Mouse (Mus musculus) ovary, postnatal 36 days (tissue): ENCODE measurements at regions not wholly inside any gene's neighbourhood (a gene's known extent, or its start where the extent isn't known, plus 50 kb on each side); places are given as distances from the start of the nearest gene placed in this dataset.

ENCODE experiments used
- DNase-seq: peaks from one replicate; pipeline ENCODE4 v3.0.0; 2022; ENCODE audit warnings: low spot score, mixed read lengths

- no peak for DNase-seq
Observed at GRCm38 (mm10) chr1:39102126-39102905, 91.2 kb upstream of the Npas2 start.

DNA sequence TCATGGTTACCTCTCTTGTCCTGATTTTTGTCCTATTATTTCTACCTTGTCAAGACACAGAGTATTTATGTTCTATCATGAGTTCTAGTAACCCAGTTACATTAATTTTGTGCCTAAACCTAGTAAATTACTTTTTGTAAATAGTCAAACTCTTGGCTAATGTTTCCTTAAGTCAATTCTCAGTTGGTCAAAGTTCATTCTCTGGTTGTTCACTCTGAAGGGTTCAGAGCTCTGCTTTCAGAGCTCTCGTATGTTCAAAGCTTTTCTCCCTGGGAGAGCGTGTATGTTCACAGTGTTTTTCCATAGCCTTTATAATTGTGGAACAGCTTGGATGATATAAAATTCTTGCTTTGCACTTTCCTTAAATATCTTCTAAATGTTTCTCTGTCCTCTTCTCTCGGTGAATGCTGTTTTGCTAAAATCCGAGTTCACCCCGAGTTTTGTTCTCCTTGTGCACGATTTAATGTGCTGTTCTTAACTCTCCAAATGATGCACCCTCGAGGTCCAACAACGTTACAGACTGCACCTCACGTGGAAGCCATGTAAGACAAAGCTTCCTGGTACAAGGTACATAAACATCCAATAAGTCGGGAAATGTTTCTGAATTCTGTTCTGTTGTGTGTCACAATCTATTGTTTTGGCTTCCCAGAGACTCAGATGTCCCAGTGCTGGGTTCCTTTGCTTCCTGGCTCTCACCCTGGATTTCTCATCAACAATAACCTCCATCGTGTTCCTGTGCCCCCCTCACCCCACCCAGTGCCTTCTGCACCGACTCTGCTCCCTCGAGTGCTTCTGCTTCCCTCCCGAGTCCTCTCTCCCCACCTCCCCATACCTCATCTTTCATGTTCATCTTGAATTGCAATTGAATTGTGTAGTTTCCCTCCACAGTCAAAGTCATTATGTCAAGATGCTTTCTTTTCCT, 90.3 kb upstream of the Npas2 start:
- DNase-seq = no peak

GRCm38 (mm10) chr1:39105546-39106371, 87.8 kb upstream of the Npas2 start:
- peak; percentile 50 for DNase-seq

GRCm38 (mm10) chr1:39106372-39106643, 87.2 kb upstream of the Npas2 start:
- no peak for DNase-seq

DNA sequence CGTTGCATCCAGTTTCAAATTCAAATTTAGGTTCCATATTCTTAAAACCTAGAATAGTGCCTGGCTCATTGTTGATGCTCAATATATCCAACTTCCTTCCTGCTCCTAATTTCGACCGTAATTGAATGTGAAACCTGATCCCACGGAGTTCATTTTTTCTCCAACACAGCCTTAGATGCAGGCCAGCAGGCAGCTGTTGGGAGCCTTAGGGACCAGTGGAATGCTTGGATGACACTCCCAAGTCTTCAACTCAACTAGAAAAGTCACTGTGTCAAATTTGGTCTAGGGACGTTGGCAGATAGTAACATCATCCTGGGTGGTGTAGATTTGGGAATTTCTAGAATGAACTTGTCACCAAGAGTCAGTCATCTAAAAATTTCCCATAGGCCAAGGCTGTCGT, 86.9 kb upstream of the Npas2 start:
- DNase-seq = no peak

- DNase-seq = no peak
Observed at GRCm38 (mm10) chr1:39116319-39116718, 77.2 kb upstream of the Npas2 start.

GRCm38 (mm10) chr1:39122316-39123015, 71.1 kb upstream of the Npas2 start:
- no peak for DNase-seq

- no peak for DNase-seq
Observed at GRCm38 (mm10) chr1:39123081-39123812, 70.3 kb upstream of the Npas2 start.

DNA sequence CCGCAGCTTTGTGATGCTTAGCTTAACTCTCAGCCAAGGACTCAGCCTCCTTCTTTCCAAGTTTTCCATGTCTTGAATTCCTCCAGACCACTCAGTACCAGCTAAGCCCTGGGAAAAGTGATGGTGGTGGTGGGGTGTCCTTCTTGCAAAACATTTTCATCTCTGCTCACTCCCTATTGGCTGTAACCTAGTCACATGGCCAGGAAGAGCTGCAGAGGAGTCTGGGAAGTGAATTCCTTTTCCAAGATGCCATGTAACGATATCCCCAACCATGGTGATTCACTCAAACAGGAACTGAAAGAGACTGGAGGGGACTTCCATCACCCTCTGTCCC, 69.8 kb upstream of the Npas2 start:
- no peak for DNase-seq

DNA sequence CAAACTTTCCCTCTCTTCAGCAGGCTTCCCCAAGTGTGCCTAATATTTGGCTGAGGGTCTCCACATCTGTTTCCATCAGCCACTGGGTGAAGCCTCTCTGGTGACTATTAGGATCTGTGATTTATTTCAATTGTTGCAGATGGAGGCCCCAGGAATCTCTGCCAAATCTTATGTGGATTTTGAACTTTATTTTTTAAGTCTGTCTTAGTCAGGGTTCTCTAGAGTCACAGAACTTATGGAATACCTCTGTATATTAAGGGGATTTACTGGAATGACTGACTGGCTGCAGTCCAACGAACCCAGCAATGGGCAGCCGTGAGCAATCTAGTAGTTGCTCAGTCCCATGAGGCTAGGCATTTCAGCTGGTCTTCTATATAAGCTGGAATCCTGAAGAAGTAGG, 59.0 kb upstream of the Npas2 start:
- no peak for DNase-seq

DNA sequence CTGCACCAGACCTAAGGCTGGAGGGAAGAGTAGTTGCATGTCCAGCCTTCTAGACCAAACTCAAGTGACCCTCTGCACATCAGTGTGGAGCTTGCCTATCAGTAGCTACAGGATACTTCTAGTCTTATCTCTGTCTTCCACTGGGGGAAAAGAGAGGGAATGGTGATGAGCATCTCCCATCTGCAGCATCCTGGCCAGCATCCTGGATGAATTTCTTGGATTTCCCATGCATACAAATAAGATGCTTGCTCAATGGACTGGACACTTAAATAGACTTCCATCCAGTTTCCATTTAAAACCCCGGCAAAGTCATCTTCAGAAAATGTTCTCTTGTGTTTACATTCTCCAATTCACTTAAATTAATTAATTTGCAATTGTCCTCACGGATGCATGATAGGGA, 50.5 kb upstream of the Npas2 start:
- DNase-seq = no peak

- no peak for DNase-seq
Observed at GRCm38 (mm10) chr1:39143626-39144025, 49.9 kb upstream of the Npas2 start.
